Mouse (Mus musculus) liver, adult (tissue): Measurements from ENCODE around the gene Cyp4a32.

ENCODE experiments used
- GATA4 ChIP-seq: IDR thresholded peaks from 2 replicates; pipeline ENCODE4 v1.6.1; 2014; ENCODE audit warnings: mild to moderate bottlenecking, low read length; ENCODE audit not compliant: insufficient replicate concordance

The Cyp4a32 gene

DNA sequence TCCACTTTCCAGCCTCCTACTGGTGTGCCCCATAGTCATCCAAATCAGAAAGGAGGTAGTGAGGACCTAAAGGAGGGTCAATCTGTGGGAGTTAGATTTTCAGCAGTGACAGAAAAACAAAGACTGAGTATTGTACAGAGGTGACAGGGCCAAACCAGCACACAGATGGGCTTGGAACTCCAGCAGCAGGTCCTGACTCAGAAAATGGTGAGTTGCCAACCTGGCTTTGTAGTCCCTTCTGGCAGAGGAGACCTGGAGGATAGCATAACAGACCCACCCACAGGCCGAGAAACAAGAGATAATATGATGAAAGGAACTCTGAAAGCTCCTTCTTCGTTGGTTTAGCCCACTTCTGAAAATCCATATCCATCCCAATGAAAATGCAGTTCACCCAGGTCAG is 48.0 kb downstream of the Cyp4a32 start:
- no peak for TF ChIP-seq GATA4

DNA sequence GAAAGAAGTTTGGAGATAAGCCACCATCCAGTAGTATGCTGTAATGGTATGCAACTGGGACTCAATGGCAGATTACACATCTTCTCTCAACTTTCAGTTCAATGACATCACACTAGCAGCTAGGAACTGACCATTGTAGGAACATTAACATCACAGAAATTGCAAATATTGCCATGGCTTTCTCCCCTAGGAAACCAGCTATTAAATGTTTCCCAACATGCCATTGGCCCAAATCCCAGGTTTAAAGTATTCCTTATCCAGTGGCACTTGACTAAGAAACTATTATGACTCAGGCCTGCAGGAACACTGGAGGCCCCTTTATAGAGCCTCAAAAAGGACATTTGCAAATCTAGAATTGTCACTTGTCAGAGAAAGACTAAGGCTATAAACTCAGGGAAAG is 48.6 kb downstream of the Cyp4a32 start:
- TF ChIP-seq GATA4 = no peak

DNA sequence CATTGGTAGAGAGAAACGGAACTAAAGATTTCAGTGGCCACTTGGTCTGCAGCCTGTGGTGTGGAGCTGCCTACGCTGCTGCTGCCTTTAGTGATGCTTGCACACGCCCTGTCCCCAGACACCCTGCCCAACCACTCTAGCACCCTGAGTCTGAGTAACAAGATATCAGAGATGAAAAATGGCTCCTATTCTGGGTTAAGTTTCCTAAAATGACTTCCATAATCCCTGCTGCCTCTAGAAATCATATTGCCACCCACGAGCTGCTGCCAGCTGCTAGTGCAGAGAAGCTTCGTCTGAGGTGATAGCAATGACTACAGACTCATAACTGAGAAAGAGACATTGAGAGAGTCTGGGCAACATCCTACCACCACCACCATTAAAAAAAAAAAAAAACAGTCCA is 50.1 kb downstream of the Cyp4a32 start:
- no peak for TF ChIP-seq GATA4

DNA sequence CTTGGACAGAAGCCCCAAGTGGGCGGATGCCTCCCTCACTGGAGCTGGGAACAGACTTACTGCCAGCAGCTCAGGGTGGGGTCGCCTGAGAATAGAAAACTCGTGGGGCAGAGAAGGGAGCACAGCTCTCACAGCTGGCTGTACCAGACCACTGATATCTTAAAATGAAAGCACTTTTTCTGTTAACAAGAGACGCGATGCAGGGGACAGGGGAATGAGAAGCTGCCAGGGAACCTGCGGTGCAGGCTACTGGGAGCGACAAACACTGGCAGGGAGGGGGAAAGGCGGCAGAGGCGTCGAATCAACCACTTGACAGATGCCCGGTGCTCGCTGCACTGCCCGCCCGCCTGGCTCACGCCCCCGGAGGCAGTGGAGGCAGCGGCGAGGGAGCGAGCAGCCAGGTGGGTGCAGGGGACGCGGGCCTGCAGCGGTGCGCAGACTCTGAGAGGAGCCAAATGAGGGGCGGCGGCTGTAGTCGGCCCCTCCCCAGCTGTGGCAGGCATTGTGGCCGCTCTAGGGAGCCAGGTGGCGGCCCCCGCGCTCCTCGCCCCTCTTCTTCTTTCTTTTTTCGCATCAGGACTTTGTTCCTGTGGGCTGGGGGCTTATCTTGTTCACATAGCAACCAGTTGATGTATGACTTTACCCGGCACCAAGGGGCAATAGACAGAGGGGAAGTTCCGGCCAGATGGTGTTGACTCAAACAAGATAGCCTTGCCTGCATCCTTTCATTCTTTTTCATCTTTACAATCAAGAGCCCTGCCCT is 56.5 kb downstream of the Cyp4a32 start:
- no peak for TF ChIP-seq GATA4

DNA sequence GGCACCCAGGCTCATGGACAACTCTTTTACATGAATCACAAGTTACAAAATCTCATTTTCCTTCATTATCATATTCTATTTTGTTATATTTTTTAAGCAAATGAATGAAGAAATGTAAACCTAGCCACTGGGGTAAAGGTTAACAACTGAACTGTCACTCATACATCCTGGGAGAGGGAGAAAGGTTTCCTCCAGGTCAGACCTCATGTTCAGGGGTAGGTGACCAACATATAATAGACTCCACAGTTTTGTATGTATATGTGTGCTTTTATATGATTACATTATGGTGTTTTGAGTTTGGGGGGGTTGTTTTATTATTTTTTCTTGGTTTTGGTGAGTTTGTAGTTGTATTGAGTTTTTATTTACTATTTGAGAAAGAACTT is 57.1 kb downstream of the Cyp4a32 start:
- no peak for TF ChIP-seq GATA4

DNA sequence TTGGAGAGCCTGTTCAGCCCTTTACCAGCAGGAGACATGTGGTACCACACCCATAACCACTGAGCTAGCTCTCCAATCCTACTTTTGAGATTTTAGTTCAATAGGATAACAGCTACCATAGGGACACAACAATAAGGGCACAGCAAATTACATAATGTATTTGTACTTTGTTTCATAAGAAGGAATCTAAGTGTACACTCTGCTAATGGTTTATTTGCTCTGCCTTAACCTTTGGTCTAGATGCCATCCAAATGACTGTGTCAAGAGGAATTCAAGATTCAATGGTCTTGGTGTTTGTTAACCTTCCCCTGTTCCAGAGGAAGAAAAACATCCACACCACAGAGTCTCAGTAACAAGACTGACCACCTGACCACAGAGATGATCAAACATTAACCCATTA is 58.4 kb downstream of the Cyp4a32 start:
- TF ChIP-seq GATA4 = no peak
